Mouse (Mus musculus): ENCODE data around the gene Serpina6.
A peak's percentile ranks its signal among the peaks of the same experiment; 100 is the strongest.

The Serpina6 gene

GRCm38 (mm10) chr12:103655123-103656044 lies 1.6 kb downstream of the Serpina6 start:
- no peak for DNase-seq (ENCODE audit: low read depth, low spot score)

- DNase-seq (ENCODE audit: low read depth, low spot score), result no peak
Observed at GRCm38 (mm10) chr12:103653836-103654235, 3.2 kb downstream of the Serpina6 start.

GRCm38 (mm10) chr12:103646314-103646713 lies 10.7 kb downstream of the Serpina6 start:
- DNase-seq (ENCODE audit: low read depth, low spot score), result no peak

- DNase-seq (ENCODE audit: low read depth, low spot score), result no peak
Observed at GRCm38 (mm10) chr12:103644601-103645000, 12.4 kb downstream of the Serpina6 start.

GRCm38 (mm10) chr12:103643818-103644217 lies 13.2 kb downstream of the Serpina6 start:
- no peak for DNase-seq (ENCODE audit: low read depth, low spot score)

GRCm38 (mm10) chr12:103643336-103643735 lies 13.7 kb downstream of the Serpina6 start:
- DNase-seq (ENCODE audit: low read depth, low spot score), result peak; percentile 78

- no peak for DNase-seq (ENCODE audit: low read depth, low spot score)
Observed at GRCm38 (mm10) chr12:103635846-103636245, 21.2 kb downstream of the Serpina6 start.

- no peak for DNase-seq (ENCODE audit: low read depth, low spot score)
Observed at GRCm38 (mm10) chr12:103634430-103634829, 22.6 kb downstream of the Serpina6 start.

GRCm38 (mm10) chr12:103631203-103631612 lies 25.8 kb downstream of the Serpina6 start, which contains the start of gene Serpina10:
Gene Serpina10, minus strand, starts transcription at chr12:103631444.
- no peak for DNase-seq (ENCODE audit: low read depth, low spot score)

GRCm38 (mm10) chr12:103616860-103617261 lies 40.2 kb downstream of the Serpina6 start:
- no peak for DNase-seq (ENCODE audit: low read depth, low spot score)

- no peak for DNase-seq (ENCODE audit: low read depth, low spot score)
Observed at GRCm38 (mm10) chr12:103615734-103616133, 41.3 kb downstream of the Serpina6 start.

- no peak for DNase-seq (ENCODE audit: low read depth, low spot score)
Observed at GRCm38 (mm10) chr12:103615141-103615540, 41.9 kb downstream of the Serpina6 start.

- DNase-seq (ENCODE audit: low read depth, low spot score), result no peak
Observed at GRCm38 (mm10) chr12:103601839-103602238, 55.2 kb downstream of the Serpina6 start.

GRCm38 (mm10) chr12:103600364-103600763 lies 56.6 kb downstream of the Serpina6 start:
- no peak for DNase-seq (ENCODE audit: low read depth, low spot score)

GRCm38 (mm10) chr12:103598411-103598810 lies 58.6 kb downstream of the Serpina6 start:
- no peak for DNase-seq (ENCODE audit: low read depth, low spot score)
